Mouse (Mus musculus) kidney, adult 2 months (tissue): ENCODE results near the gene Thegl. TPM values are rescaled to one million over a fixed set of nuclear protein-coding genes. Genes with fewer than 3 reads are reported as not detected.
A peak's percentile ranks its signal among the peaks of the same experiment; 100 is the strongest.
"Not testable (repeated sequence)": the region's sequence is repeated elsewhere in the genome, so short reads cannot be mapped to it uniquely, and the experiment has no call there.

Source experiments
- DNase-seq: peaks from one replicate; pipeline ENCODE4 v3.0.0; 2021
- H3K27ac ChIP-seq: fragments of 200-500 bp; 2 replicates; pipeline ENCODE4 v1.5.1; 2012; ENCODE audit warnings: low read depth, low read length, control low read depth, inconsistent platforms; ENCODE audit not compliant: insufficient read depth
- H3K27me3 ChIP-seq: fragments of 200-500 bp; replicated peaks from 2 replicates; pipeline ENCODE4 v1.6.1; 2012; ENCODE audit warnings: mild to moderate bottlenecking, moderate library complexity, low read length, inconsistent platforms; ENCODE audit not compliant: control insufficient read depth, insufficient read depth
- H3K36me3 ChIP-seq: fragments of 200-500 bp; 2 replicates; pipeline ENCODE4 v1.6.1; 2012; ENCODE audit warnings: mild to moderate bottlenecking, moderate library complexity, low read length, inconsistent platforms; ENCODE audit not compliant: control insufficient read depth, insufficient read depth
- H3K4me1 ChIP-seq: fragments of 200-500 bp; 2 replicates; pipeline ENCODE4 v1.6.1; 2011; ENCODE audit warnings: low read length; ENCODE audit not compliant: control insufficient read depth, insufficient read depth
- H3K4me3 ChIP-seq: fragments of 200-500 bp; 2 replicates; pipeline ENCODE4 v1.5.1; 2011; ENCODE audit warnings: mild to moderate bottlenecking, low read depth, low read length, control low read depth; ENCODE audit not compliant: insufficient read depth
- CTCF ChIP-seq: fragments of 200-500 bp; conservative IDR thresholded peaks from 2 replicates; pipeline ENCODE4 v1.5.1; 2011; ENCODE audit warnings: low read depth, mild to moderate bottlenecking, control low read depth, low read length, moderate library complexity, mixed read lengths; ENCODE audit not compliant: insufficient read depth, insufficient read length
- POLR2A ChIP-seq: fragments of 200-500 bp; IDR thresholded peaks from one replicate; pipeline ENCODE4 v1.6.1; 2011; ENCODE audit warnings: low read depth, low read length, control low read depth
- WGBS: fragments of 180-500 bp; shearing (Covaris S2); methylation state at CpG from one replicate; pipeline ENCODE4 v1.1.7; 2018; 5-methylcytosine and 5-hydroxymethylcytosine counted together
- polyA plus RNA-seq: library from polyadenylated mRNA; depleted of rRNA; stranded (reverse); fragments of >200 nt; gene quantifications from 2 replicates; pipeline ENCODE4 v1.2.3, GENCODE M21; 2012

Gene Thegl
- polyA plus RNA-seq, 1 experiment = not detected

- H3K36me3 ChIP-seq = no peaks in the 10 kb centered on the region
- WGBS = 89% methylated on average over 9 of the region's 9 CpGs
- no peak overlapping the region for H3K27ac ChIP-seq
- H3K4me1 ChIP-seq = no peaks in the 10 kb centered on the region
- DNase-seq = no peak
- TF ChIP-seq POLR2A (no peak), CTCF (no peak)
- H3K27me3 ChIP-seq = no peaks in the 10 kb centered on the region
- no peak overlapping the region for H3K4me3 ChIP-seq
Observed at GRCm38 (mm10) chr5:77010352-77010751, 5.5 kb upstream of the Thegl start.

GRCm38 (mm10) chr5:77011082-77011481 is 4.7 kb upstream of the Thegl start:
- no peaks in the 10 kb centered on the region for H3K4me1 ChIP-seq
- H3K36me3 ChIP-seq = no peaks in the 10 kb centered on the region
- 69% methylated on average over 3 of the region's 3 CpGs for WGBS
- no peaks in the 10 kb centered on the region for H3K27me3 ChIP-seq
- no peak for DNase-seq
- no peak overlapping the region for H3K27ac ChIP-seq
- H3K4me3 ChIP-seq = no peak overlapping the region
- no peak for TF ChIP-seq POLR2A

DNA sequence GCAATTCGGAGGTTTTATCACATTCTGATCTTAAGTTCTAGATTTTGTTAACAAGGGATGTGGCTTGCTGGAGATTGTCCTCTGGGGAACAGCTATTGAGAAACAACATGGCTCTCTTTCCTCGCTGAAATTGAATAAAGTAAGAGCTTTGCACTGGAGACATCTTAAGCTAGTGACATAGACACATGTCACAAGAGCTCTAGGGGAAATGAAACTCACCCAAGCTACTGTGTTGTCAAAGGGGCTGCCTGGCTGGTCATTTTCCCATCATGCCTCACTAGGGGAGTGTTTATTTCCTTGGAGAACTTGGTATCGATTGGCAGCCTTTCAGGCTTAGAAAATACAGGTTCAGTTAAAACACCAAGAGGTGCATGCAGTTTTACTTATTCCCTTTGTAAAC is 2.7 kb upstream of the Thegl start:
- no peak overlapping the region for H3K4me3 ChIP-seq
- no peaks in the 10 kb centered on the region for H3K27me3 ChIP-seq
- DNase-seq = no peak
- H3K4me1 ChIP-seq = no peaks in the 10 kb centered on the region
- 71% methylated on average over 3 of the region's 3 CpGs for WGBS
- no peak for TF ChIP-seq POLR2A
- TF ChIP-seq CTCF = no peak
- H3K27ac ChIP-seq = no peak overlapping the region
- no peaks in the 10 kb centered on the region for H3K36me3 ChIP-seq

- H3K27ac ChIP-seq = no peak overlapping the region
- WGBS = 86% methylated on average over 3 of the region's 3 CpGs
- TF ChIP-seq POLR2A = no peak
- no peaks in the 10 kb centered on the region for H3K27me3 ChIP-seq
- no peak for DNase-seq
- H3K36me3 ChIP-seq = no peaks in the 10 kb centered on the region
- no peak overlapping the region for H3K4me3 ChIP-seq
- no peaks in the 10 kb centered on the region for H3K4me1 ChIP-seq
Observed at GRCm38 (mm10) chr5:77028034-77028433, 12.2 kb downstream of the Thegl start.

- H3K27ac ChIP-seq = no peak overlapping the region
Observed at GRCm38 (mm10) chr5:77029735-77030134, 13.9 kb downstream of the Thegl start.

GRCm38 (mm10) chr5:77035101-77035500 is 19.3 kb downstream of the Thegl start:
- H3K36me3 ChIP-seq, H3K27ac ChIP-seq, DNase-seq, H3K4me1 ChIP-seq, H3K27me3 ChIP-seq, H3K4me3 ChIP-seq: not testable (repeated sequence)

More at GRCm38 (mm10) chr5:77029735-77030134, 13.9 kb downstream of the Thegl start:
- peak; percentile 69 for TF ChIP-seq CTCF
- TF ChIP-seq POLR2A = no peak
- Histone ChIP-seq H3K4me3 (no peak overlapping the region), H3K27me3 (no peaks in the 10 kb centered on the region), H3K4me1 (no peaks in the 10 kb centered on the region), H3K36me3 (no peaks in the 10 kb centered on the region)
- 78% methylated on average over 5 of the region's 5 CpGs for WGBS
- peak; percentile 12 for DNase-seq

GRCm38 (mm10) chr5:77038451-77038850 is 22.6 kb downstream of the Thegl start:
- H3K27me3 ChIP-seq = no peaks in the 10 kb centered on the region
- H3K4me3 ChIP-seq = no peak overlapping the region
- no peak for DNase-seq
- no peak overlapping the region for H3K27ac ChIP-seq
- no peaks in the 10 kb centered on the region for H3K4me1 ChIP-seq
- no peaks in the 10 kb centered on the region for H3K36me3 ChIP-seq
- 88% methylated on average over 10 of the region's 10 CpGs for WGBS
- TF ChIP-seq POLR2A (no peak), CTCF (no peak)

GRCm38 (mm10) chr5:77039391-77039790 is 23.6 kb downstream of the Thegl start:
- Histone ChIP-seq H3K36me3 (no peaks in the 10 kb centered on the region), H3K4me3 (no peak overlapping the region), H3K27me3 (no peaks in the 10 kb centered on the region), H3K27ac (no peak overlapping the region), H3K4me1 (no peaks in the 10 kb centered on the region)
- DNase-seq = no peak
- TF ChIP-seq CTCF (no peak), POLR2A (no peak)
